Mouse (Mus musculus) CH12.LX (cell line): ENCODE measurements around the gene Srp9.

ENCODE experiments used
- CTCF ChIP-seq, 2 experiments: IDR thresholded peaks in 1 of 2; conservative IDR thresholded peaks in 1 of 2; 2 replicates each; pipeline ENCODE4 v1.5.1; 2011 to 2012; ENCODE audit warnings: low read depth in 2 of 2, low read length in 2 of 2, improper control_type of control experiment in 1 of 2, inconsistent platforms in 1 of 2, mild to moderate bottlenecking in 1 of 2, moderate library complexity in 1 of 2
- ELF1 ChIP-seq: IDR thresholded peaks from 2 replicates; pipeline ENCODE4 v1.6.1; 2014; ENCODE audit warnings: low read depth, mild to moderate bottlenecking, inconsistent platforms, low read length, improper control_type of control experiment
- EP300 ChIP-seq: IDR thresholded peaks from 2 replicates; pipeline ENCODE4 v1.6.1; 2011; ENCODE audit warnings: low read length, improper control_type of control experiment
- HCFC1 ChIP-seq: IDR thresholded peaks from 2 replicates; pipeline ENCODE4 v1.6.1; 2012; ENCODE audit warnings: low read depth, mild to moderate bottlenecking, inconsistent platforms, low read length, improper control_type of control experiment
- MAFK ChIP-seq: IDR thresholded peaks from 2 replicates; pipeline ENCODE4 v1.6.1; 2011; ENCODE audit warnings: low read length, improper control_type of control experiment; ENCODE audit not compliant: insufficient replicate concordance
- POLR2A ChIP-seq: IDR thresholded peaks from 2 replicates; pipeline ENCODE4 v1.6.1; 2011; ENCODE audit warnings: low read depth, mild to moderate bottlenecking, improper control_type of control experiment, low read length
- POLR2AphosphoS2 ChIP-seq: IDR thresholded peaks from 2 replicates; pipeline ENCODE4 v1.6.1; 2011; ENCODE audit warnings: low read depth, low read length, improper control_type of control experiment
- SIN3A ChIP-seq: IDR thresholded peaks from 2 replicates; pipeline ENCODE4 v1.6.1; 2012; ENCODE audit warnings: low read length, improper control_type of control experiment, inconsistent platforms
- ZC3H11A ChIP-seq: IDR thresholded peaks from 2 replicates; pipeline ENCODE4 v1.6.1; 2012; ENCODE audit warnings: low read depth, mild to moderate bottlenecking, inconsistent platforms, low read length, improper control_type of control experiment

DNA sequence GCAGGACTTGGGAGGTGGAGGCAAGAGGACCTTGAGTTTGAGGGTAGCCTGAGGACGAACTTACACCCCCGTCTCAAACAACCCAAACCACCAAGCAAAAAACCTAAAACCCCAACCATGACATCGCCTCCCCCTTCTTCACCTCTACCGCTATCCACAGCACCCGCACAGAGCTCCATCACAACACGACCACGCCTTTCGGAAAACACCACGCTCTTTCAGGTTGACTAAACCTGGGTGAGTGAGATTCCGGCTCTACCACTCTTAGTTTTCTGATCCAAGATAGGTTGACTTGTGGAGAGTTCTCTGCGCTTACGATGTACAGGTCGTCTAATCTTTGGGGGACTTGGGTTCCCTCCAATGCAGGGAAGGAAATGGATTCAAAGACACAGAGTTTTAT, 18.2 kb downstream of the Srp9 start:
- TF ChIP-seq CTCF (conservative IDR thresholded peaks at IDR 0.05 in 1 of 2, IDR thresholded peaks at IDR 0.05 in 1 of 2; ENCODE audit: low read depth in 2 of 2, low read length in 2 of 2) (no peak), ZC3H11A (no peak), POLR2A (peak; percentile 38), EP300 (peak; percentile 63), HCFC1 (peak; percentile 58), POLR2AphosphoS2 (no peak), ELF1 (no peak; the same call in 1 of the 2 replicates), MAFK (no peak), SIN3A (peak; percentile 71; the same call in 1 of the 2 replicates)
